Mouse (Mus musculus): ENCODE results near the gene Olfr624.
"Not testable (repeated sequence)": the region's sequence is repeated elsewhere in the genome, so short reads cannot be mapped to it uniquely, and the experiment has no call there.

The Olfr624 gene

DNA sequence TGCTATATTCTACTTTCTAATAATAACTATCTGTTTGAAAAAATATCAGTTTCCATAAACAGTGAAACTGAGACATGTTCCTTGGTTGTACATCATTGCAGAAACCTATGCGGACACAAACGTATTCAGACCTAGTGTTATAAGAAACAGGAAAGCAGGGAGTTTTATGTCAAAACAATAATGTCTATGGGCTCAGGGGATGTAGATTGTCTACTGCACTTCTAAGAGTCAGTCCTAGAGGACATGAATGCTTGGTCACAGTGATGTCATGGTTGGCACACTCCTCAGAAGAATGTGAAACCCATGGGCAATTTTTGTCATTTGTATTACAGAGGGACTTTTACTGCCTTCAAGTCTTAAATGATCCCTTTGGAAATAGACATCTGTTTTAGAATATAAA is at the start of gene Olfr624:
Gene Olfr624, minus strand, starts transcription at position 101 of the 400 bp plus-strand sequence.
- DNase-seq (ENCODE audit: low spot score): no peak

DNA sequence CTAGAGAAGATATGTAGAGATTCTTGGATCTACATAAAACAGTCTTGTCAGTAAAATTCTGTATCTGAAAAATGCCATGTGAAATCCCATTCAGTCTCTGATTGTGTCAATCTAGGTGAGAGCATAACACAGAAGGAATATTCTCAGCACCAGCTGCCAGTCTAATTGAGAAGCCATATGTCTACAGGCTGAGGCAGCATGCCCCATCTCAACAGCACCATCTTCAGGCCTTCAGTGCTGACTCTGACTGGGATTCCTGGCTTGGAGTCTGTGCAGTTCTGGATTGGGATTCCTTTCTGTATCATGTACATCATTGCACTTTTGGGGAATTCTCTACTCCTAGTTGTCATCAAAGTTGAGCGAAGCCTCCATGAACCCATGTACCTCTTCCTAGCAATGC is 45.4 kb upstream of the Olfr624 start:
- not testable (repeated sequence) for DNase-seq (ENCODE audit: low spot score)

DNA sequence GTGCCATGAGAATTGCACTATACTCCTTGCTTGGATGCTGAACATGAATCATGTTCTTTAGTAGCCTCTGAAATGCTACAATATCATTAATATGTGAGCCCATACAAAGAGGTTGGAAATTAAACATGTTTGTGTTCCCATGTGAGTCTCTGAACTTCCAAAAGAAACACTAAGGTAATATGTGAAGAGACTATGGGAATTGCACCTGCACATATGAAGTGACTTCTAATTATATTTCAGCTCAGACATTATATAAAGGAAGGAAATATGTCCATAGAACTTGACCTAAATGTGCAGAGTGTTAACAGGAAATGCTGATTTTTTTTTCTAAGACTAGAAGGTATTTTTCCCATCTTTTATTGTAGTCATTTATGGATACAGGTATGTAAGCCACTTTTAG is 43.4 kb upstream of the Olfr624 start, which contains the start of gene Olfr243:
Gene Olfr243, plus strand, starts transcription at position 301 of the 400 bp plus-strand sequence.
- no peak for DNase-seq (ENCODE audit: low spot score)

DNA sequence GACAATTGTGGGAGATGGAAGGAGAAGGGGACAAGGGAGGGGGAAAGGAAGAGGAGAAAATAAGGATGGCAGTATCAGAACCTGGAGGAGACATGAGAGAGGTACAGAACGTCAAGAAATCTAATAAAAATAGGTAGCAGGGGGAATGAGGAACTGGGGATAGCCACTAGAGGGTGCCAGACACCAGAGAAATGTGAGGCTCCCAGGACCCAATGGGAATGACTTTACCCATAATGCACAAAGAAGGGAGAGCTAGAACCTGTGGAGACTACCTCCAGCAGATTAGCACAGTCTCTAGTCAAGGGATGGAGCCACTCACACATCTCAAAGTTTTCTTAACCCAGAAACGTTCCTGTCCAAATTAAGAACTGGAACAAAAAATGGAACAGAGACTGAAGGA is 41.0 kb upstream of the Olfr624 start:
- DNase-seq (ENCODE audit: low spot score): no peak

DNA sequence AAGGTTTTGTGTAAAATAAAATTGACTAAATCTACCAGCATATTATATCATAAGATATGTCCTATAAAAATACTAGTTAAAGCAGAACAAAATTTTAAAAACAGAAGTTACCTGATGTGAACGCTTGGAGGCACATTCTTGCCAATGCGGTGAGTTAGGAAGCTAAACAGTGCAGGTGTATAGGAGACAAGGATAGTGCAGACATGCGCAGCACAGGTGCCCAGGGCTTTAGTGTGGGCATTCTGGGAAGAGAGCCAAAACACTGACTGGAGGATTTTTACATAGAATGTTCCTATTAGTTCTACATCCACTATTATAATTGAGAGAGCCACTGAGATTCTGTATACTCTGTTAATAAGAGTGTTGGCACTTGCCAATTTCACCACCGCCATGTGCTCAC is 28.5 kb upstream of the Olfr624 start:
- DNase-seq (ENCODE audit: low spot score): no peak

DNA sequence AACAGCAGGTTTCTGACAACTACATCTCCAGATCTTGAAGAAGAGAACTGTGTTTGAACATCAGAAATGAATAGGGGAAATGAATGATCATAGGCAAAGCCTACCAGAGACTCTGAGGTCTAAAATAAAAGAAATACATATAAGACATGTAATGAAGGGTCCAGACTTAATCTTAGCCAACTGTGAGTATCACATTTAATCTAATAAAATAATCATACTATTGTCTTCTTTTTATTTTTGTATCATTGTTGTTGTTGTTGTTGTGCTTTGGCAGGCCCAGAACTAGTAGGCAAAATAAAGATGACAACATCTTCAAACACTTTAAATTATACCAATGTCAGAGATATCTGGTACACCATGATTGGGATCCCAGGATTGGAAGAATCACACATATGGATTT is 11.4 kb upstream of the Olfr624 start, which contains the start of gene Olfr625-ps1:
Gene Olfr625-ps1, plus strand, starts transcription at position 301 of the 400 bp plus-strand sequence.
- no peak for DNase-seq (ENCODE audit: low spot score)

DNA sequence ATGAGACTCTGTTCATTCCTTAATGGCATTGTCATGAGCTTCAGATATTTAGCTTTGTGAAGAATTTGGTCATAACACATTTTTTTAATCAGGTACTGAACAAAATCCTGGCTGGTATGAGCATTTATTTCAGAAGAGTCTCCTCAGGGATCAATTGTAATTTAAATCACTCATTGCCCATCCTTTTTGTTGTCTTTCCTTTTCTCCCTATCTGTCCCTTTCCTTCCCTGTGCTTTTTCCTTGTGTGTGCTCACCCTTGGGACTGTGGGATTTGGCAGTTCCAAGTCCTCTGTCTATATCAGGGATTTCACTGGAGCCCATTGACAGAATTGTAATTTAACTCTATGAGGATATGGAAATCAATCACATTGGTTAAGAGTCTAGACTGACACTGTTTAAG is 7.4 kb downstream of the Olfr624 start, which contains the start of gene Olfr623:
Gene Olfr623, minus strand, starts transcription at position 101 of the 400 bp plus-strand sequence.
- no peak for DNase-seq (ENCODE audit: low spot score)

DNA sequence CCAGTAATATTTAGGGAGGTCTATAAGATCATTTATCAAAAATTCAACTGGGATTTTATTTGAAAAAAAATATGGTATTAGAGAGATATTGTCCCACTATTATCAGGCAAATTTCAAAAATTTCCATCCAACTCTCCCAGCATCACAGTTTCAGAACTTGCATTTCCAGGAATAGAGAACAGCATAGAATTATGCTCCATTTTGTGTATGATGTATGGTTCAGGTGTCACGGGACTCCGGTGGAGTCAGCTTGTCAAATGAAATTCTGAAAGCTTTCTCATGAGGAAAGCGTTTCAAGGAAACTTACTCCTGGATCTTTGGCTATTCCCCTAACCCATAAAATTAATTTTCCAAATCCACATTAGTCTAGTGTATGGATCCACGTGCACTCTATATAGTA is 26.9 kb downstream of the Olfr624 start:
- DNase-seq (ENCODE audit: low spot score): no peak

DNA sequence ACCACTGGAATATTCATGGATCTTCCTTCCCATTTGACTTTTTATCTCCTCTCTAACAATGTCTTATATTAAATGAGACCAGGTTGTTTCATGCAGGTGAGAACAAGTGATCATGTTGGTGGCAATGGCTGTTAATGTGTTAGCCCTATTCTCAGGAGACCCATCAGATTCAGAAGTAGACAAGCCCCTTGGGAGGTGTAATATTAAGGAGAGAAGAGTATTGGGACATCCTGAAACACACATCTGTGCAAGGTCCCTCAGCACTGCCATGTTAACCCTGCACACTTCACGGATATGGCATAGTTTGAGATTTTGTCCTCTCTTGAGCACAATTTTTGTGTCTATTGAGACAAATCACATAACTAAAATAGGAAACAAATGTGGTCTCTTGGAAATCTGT is 28.4 kb downstream of the Olfr624 start, which contains the start of gene Olfr622:
Gene Olfr622, minus strand, starts transcription at position 101 of the 400 bp plus-strand sequence.
- no peak for DNase-seq (ENCODE audit: low spot score)

DNA sequence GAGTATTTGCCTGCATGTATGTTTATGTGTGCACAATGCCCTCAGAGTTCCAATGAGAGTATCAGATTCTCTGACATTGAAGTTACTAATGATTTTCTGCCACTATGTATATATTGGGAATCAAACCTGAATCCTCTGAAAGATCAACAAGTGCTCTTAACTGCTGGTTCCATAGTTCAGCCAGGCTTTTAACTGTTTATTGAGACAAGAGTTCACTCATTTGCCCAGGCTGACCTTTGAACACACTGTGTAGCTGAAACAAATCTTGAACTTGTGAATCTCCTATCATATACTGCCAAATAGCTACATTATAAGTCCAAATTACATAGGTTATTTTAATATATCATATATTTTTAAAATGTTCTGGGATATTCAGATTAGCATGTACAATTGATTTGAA is 34.2 kb downstream of the Olfr624 start:
- DNase-seq (ENCODE audit: low spot score): no peak

Data from lung, postnatal 25 days (tissue).